Mouse (Mus musculus): Measurements from ENCODE around the gene Gm20388. TPM values are rescaled to one million over a fixed set of nuclear protein-coding genes. Genes with fewer than 3 reads are reported as not detected.

Gene Gm20388
- total and polyA plus RNA-seq, 2 experiments from 2014 or later = 17.3 TPM; not detected in 1

GRCm38 (mm10) chr8:122576648-122577022, 2666.0 kb downstream of the Gm20388 start, which contains the start of gene Aprt:
Aprt (minus strand) TSS chr8:122576909.
- peak; percentile 84 for DNase-seq (ENCODE audit: low spot score)
- TF ChIP-seq CTCF (IDR thresholded peaks at IDR 0.05; ENCODE audit: low read depth) (no peak), EP300 (IDR thresholded peaks at IDR 0.05; ENCODE audit: low read depth) (no peak)
- Histone ChIP-seq H3K9ac (replicated peaks; ENCODE audit: low read depth, low read length) (peak within 1 kb of the TSS; percentile 60), H3K4me2 (ENCODE audit: low read depth, low read length) (peak within 1 kb of the TSS; percentile 83), H3K27ac (ENCODE audit: low read depth) (peak within 1 kb of the TSS; percentile 47; the same call in 1 of the 2 replicates), H3K9me3 (replicated peaks; ENCODE audit: control insufficient read depth, low read length) (no peaks in the 10 kb centered on the region), H3K4me3 (ENCODE audit: low read depth, low read length) (peak within 1 kb of the TSS; percentile 68), H3K36me3 (replicated peaks; ENCODE audit: control insufficient read depth, insufficient read depth, low read length) (peaks cover 12% of the 10 kb centered on the region), H3K27me3 (ENCODE audit: control insufficient read depth, insufficient read depth, low read length) (no peaks in the 10 kb centered on the region), H3K4me1 (ENCODE audit: control insufficient read depth, insufficient read depth) (peaks cover 20% of the 10 kb centered on the region)
- peak; percentile 88 for ATAC-seq (ENCODE audit: insufficient read depth, low read depth)
- WGBS = under 1% methylated on average over 39 of the region's 39 CpGs

GRCm38 (mm10) chr8:122577116-122577515, 2666.5 kb downstream of the Gm20388 start:
- H3K9ac ChIP-seq (replicated peaks; ENCODE audit: low read depth, low read length) = no peak overlapping the region
- peak overlapping the region; percentile 68 for H3K4me3 ChIP-seq (ENCODE audit: low read depth, low read length)
- no peaks in the 10 kb centered on the region for H3K9me3 ChIP-seq (replicated peaks; ENCODE audit: control insufficient read depth, low read length)
- H3K4me1 ChIP-seq (ENCODE audit: control insufficient read depth, insufficient read depth) = peaks cover 20% of the 10 kb centered on the region
- no peaks in the 10 kb centered on the region for H3K27me3 ChIP-seq (ENCODE audit: control insufficient read depth, insufficient read depth, low read length)
- DNase-seq (ENCODE audit: low spot score) (no peak), ATAC-seq (ENCODE audit: insufficient read depth, low read depth) (0 out of 2 replicates have a peak, but pooled peaks have one; percentile 1)
- no peak overlapping the region for H3K27ac ChIP-seq (ENCODE audit: low read depth)
- WGBS = 54% methylated on average over 10 of the region's 10 CpGs
- TF ChIP-seq CTCF (IDR thresholded peaks at IDR 0.05; ENCODE audit: low read depth) (no peak), EP300 (IDR thresholded peaks at IDR 0.05; ENCODE audit: low read depth) (no peak)
- H3K4me2 ChIP-seq (ENCODE audit: low read depth, low read length) = peak overlapping the region; percentile 83
- peaks cover 7% of the 10 kb centered on the region for H3K36me3 ChIP-seq (replicated peaks; ENCODE audit: control insufficient read depth, insufficient read depth, low read length)

GRCm38 (mm10) chr8:122579196-122579595, 2668.6 kb downstream of the Gm20388 start:
- Histone ChIP-seq H3K27ac (ENCODE audit: low read depth) (no peak overlapping the region), H3K27me3 (ENCODE audit: control insufficient read depth, insufficient read depth, low read length) (no peaks in the 10 kb centered on the region), H3K36me3 (replicated peaks; ENCODE audit: control insufficient read depth, insufficient read depth, low read length) (no peaks in the 10 kb centered on the region), H3K4me1 (ENCODE audit: control insufficient read depth, insufficient read depth) (peaks cover 20% of the 10 kb centered on the region), H3K4me2 (ENCODE audit: low read depth, low read length) (no peak overlapping the region), H3K4me3 (ENCODE audit: low read depth, low read length) (no peak overlapping the region), H3K9me3 (replicated peaks; ENCODE audit: control insufficient read depth, low read length) (no peaks in the 10 kb centered on the region), H3K9ac (replicated peaks; ENCODE audit: low read depth, low read length) (no peak overlapping the region; the same call in 1 of the 2 replicates)
- 38% methylated on average over 7 of the region's 7 CpGs for WGBS
- ATAC-seq (ENCODE audit: insufficient read depth, low read depth) = no peak
- TF ChIP-seq EP300 (IDR thresholded peaks at IDR 0.05; ENCODE audit: low read depth) (no peak), CTCF (IDR thresholded peaks at IDR 0.05; ENCODE audit: low read depth) (no peak)
- no peak for DNase-seq (ENCODE audit: low spot score)

GRCm38 (mm10) chr8:122580926-122581325, 2670.3 kb downstream of the Gm20388 start:
- ATAC-seq (ENCODE audit: insufficient read depth, low read depth) = no peak
- 60% methylated on average over 13 of the region's 15 CpGs for WGBS
- TF ChIP-seq EP300 (IDR thresholded peaks at IDR 0.05; ENCODE audit: low read depth) = no peak
- no peak for TF ChIP-seq CTCF (IDR thresholded peaks at IDR 0.05; ENCODE audit: low read depth)
- H3K27ac ChIP-seq (ENCODE audit: low read depth) = no peak overlapping the region
- H3K36me3 ChIP-seq (replicated peaks; ENCODE audit: control insufficient read depth, insufficient read depth, low read length) = no peaks in the 10 kb centered on the region
- H3K9me3 ChIP-seq (replicated peaks; ENCODE audit: control insufficient read depth, low read length) = no peaks in the 10 kb centered on the region
- no peaks in the 10 kb centered on the region for H3K27me3 ChIP-seq (ENCODE audit: control insufficient read depth, insufficient read depth, low read length)
- no peak overlapping the region for H3K9ac ChIP-seq (replicated peaks; ENCODE audit: low read depth, low read length)
- H3K4me3 ChIP-seq (ENCODE audit: low read depth, low read length) = no peak overlapping the region
- peaks cover 3% of the 10 kb centered on the region for H3K4me1 ChIP-seq (ENCODE audit: control insufficient read depth, insufficient read depth)
- H3K4me2 ChIP-seq (ENCODE audit: low read depth, low read length) = no peak overlapping the region
- DNase-seq (ENCODE audit: low spot score) = no peak

GRCm38 (mm10) chr8:122584981-122585380, 2674.3 kb downstream of the Gm20388 start:
- H3K9ac ChIP-seq (replicated peaks; ENCODE audit: low read depth, low read length) = no peak overlapping the region
- H3K36me3 ChIP-seq (replicated peaks; ENCODE audit: control insufficient read depth, insufficient read depth, low read length) = no peaks in the 10 kb centered on the region
- no peaks in the 10 kb centered on the region for H3K27me3 ChIP-seq (ENCODE audit: control insufficient read depth, insufficient read depth, low read length)
- no peaks in the 10 kb centered on the region for H3K9me3 ChIP-seq (replicated peaks; ENCODE audit: control insufficient read depth, low read length)
- TF ChIP-seq EP300 (IDR thresholded peaks at IDR 0.05; ENCODE audit: low read depth) = no peak
- no peak for TF ChIP-seq CTCF (IDR thresholded peaks at IDR 0.05; ENCODE audit: low read depth)
- ATAC-seq (ENCODE audit: insufficient read depth, low read depth) = peak; percentile 24; the same call in 1 of the 2 replicates
- no peak overlapping the region for H3K4me3 ChIP-seq (ENCODE audit: low read depth, low read length)
- no peaks in the 10 kb centered on the region for H3K4me1 ChIP-seq (ENCODE audit: control insufficient read depth, insufficient read depth)
- 75% methylated on average over 9 of the region's 9 CpGs for WGBS
- DNase-seq (ENCODE audit: low spot score) = no peak
- no peak overlapping the region for H3K27ac ChIP-seq (ENCODE audit: low read depth)
- H3K4me2 ChIP-seq (ENCODE audit: low read depth, low read length) = no peak overlapping the region

GRCm38 (mm10) chr8:122585411-122585891, 2674.8 kb downstream of the Gm20388 start:
- H3K36me3 ChIP-seq (replicated peaks; ENCODE audit: control insufficient read depth, insufficient read depth, low read length) = no peaks in the 10 kb centered on the region
- H3K9me3 ChIP-seq (replicated peaks; ENCODE audit: control insufficient read depth, low read length) = no peaks in the 10 kb centered on the region
- DNase-seq (ENCODE audit: low spot score) (no peak), ATAC-seq (ENCODE audit: insufficient read depth, low read depth) (peak; percentile 47; the same call in 1 of the 2 replicates)
- no peak overlapping the region for H3K9ac ChIP-seq (replicated peaks; ENCODE audit: low read depth, low read length)
- 56% methylated on average over 14 of the region's 14 CpGs for WGBS
- H3K27me3 ChIP-seq (ENCODE audit: control insufficient read depth, insufficient read depth, low read length) = no peaks in the 10 kb centered on the region
- no peak overlapping the region for H3K4me3 ChIP-seq (ENCODE audit: low read depth, low read length)
- no peak overlapping the region for H3K4me2 ChIP-seq (ENCODE audit: low read depth, low read length)
- no peak overlapping the region for H3K27ac ChIP-seq (ENCODE audit: low read depth)
- no peak for TF ChIP-seq EP300 (IDR thresholded peaks at IDR 0.05; ENCODE audit: low read depth)
- no peak for TF ChIP-seq CTCF (IDR thresholded peaks at IDR 0.05; ENCODE audit: low read depth)
- no peaks in the 10 kb centered on the region for H3K4me1 ChIP-seq (ENCODE audit: control insufficient read depth, insufficient read depth)
